Mouse (Mus musculus) heart, postnatal 10 days (tissue): Measurements from ENCODE around the gene Ube2o. TPM values are rescaled to one million over a fixed set of nuclear protein-coding genes. Genes with fewer than 3 reads are reported as not detected.

Source experiments
- DNase-seq, 2 experiments: peaks; one replicate each; pipeline ENCODE4 v3.0.0; 2021
- intact Hi-C: fragments of 180-260 bp; cut with DNase I; formaldehyde crosslinking; loops from one replicate; pipeline ENCODE4 v1.15.1; 2025
- total RNA-seq, 2 experiments: library from RNA; stranded (reverse); gene quantifications; 2 replicates each; pipeline ENCODE4 v1.2.3; 2021

Gene Ube2o
- total RNA-seq, 2 experiments from 2014 or later = 28.5 to 33.7 TPM

- DNase-seq = no peak
- intact Hi-C loops = no loop called here
Observed at GRCm38 (mm10) chr11:116528636-116529320, 52.5 kb downstream of the Ube2o start.

DNA sequence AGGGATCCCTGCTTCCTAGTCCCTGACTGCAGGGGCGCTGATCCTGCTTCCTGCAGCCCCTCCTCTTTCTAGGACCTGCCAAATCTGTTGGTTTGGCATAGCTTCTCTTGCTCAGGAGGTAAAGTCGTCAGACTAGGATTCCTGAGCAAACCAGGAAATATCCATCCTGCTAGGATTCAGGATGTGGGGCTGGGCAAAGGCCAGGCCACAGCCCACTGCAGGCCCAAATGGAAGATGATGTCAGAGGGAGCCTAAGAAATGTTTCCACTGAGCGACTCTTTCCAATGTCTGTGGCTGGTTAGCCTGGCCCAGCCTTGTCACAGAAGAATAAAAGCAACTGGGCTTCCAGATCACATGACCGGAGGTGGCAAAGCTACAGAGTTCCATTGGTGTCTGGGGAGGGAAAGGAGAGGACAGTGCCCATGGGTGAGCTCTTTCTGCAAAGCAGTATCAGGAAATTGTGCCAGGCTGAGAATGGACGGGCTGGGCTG lies 57.5 kb downstream of the Ube2o start:
- peak; percentile 72 for DNase-seq
- intact Hi-C loops = no loop called here

- peak; percentile 70 to 73 for DNase-seq
- intact Hi-C loops = no loop called here
Observed at GRCm38 (mm10) chr11:116522886-116523698, 58.2 kb downstream of the Ube2o start.

DNA sequence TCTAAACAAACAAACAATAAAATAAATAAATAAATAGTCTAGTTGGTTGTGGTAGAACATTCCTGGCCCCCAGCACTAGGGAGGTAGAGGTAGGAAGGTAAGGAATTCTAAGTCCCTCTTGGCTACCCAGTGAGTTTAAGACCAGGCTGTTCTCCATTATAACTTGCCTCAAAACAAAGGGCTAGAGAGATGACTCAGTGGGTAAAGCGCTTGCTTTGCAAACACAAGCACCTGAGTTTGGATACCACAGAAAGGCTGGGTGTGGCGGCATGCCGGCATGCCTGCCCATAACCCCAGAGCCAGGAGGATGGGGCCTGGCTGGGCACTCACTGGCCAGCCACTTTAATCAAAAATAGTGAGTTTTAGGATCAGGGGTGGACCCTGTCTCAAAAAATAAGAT lies 59.2 kb downstream of the Ube2o start:
- intact Hi-C loops = no loop called here
- DNase-seq = no peak

- no peak for DNase-seq
- intact Hi-C loops = no loop called here
Observed at GRCm38 (mm10) chr11:116521143-116521542, 60.1 kb downstream of the Ube2o start.

- DNase-seq = peak; percentile 48 to 66
- intact Hi-C loops = no loop called here
Observed at GRCm38 (mm10) chr11:116518482-116518881, 62.8 kb downstream of the Ube2o start.

- intact Hi-C loops = no loop called here
- DNase-seq = no peak
Observed at GRCm38 (mm10) chr11:116515330-116516020, 65.8 kb downstream of the Ube2o start.

DNA sequence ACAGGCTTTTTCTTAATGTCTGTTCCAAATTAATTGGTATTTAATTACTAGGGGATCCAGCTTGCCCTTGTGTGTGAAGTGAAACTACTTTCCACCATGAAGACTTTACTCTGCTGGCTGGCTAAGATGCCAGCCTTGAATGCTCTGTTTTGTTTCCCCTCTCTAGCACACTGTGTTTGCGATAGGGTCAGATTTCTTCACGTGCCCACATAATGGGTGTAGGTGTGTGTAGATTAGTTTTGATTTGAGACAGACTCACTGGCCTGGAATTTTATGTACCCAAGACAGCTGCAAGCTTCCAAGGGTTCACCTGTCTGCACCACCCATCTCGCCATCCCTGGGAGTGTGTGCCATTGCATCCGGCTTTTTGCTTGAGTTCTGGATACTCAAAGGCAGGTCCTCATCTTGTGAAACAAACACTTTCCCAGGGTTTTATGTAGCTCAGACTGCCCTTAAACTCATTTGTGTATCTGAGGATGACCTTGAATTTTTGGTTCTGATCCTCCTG lies 67.7 kb downstream of the Ube2o start:
- DNase-seq = no peak

GRCm38 (mm10) chr11:116512987-116513386 lies 68.3 kb downstream of the Ube2o start:
- DNase-seq = no peak
- intact Hi-C loops = no loop called here

More for the DNA sequence above, 67.7 kb downstream of the Ube2o start:
- intact Hi-C loops = no loop called here

DNA sequence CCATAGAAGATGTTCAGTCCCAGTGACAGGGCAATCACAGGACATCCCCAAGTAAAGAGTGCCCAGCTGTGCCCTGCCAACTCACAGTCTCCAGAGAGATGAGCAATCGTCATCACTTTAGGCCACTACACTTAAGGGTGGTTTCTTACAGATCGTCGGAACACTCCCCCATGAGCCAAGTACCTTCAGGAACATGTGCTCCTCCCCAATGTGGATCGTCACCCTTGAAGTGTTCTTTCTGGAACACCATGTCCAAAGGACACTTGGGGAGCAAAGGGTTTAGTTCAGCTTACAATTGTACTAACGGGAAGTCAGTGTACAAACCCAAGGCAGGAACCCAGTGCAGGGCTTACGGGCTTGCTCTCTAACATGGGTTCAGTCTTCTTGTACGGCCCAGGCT lies 69.1 kb downstream of the Ube2o start:
- DNase-seq = no peak
- intact Hi-C loops = no loop called here

GRCm38 (mm10) chr11:116511301-116511868 lies 69.9 kb downstream of the Ube2o start:
- no peak for DNase-seq
- intact Hi-C loops = no loop called here

DNA sequence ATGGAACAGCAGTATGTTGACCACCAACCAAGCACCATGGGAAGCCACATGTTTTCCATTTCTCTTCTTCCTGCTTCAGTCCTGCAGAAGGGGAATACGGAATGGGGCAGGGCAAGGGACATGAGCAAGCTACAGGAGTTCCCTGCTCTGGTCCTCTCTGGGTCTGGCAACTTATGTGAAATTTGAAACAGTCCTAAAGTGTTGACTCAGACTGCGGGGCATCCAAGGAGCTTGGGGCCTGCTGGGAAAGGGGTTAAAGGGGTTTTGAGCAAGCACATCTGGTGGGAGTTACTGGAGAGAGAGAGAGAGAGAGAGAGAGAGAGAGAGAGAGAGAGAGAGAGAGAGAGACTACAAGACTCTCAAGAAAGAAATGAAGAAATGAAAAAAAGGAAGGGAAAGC lies 72.6 kb downstream of the Ube2o start:
- intact Hi-C loops = no loop called here
- DNase-seq = no peak

DNA sequence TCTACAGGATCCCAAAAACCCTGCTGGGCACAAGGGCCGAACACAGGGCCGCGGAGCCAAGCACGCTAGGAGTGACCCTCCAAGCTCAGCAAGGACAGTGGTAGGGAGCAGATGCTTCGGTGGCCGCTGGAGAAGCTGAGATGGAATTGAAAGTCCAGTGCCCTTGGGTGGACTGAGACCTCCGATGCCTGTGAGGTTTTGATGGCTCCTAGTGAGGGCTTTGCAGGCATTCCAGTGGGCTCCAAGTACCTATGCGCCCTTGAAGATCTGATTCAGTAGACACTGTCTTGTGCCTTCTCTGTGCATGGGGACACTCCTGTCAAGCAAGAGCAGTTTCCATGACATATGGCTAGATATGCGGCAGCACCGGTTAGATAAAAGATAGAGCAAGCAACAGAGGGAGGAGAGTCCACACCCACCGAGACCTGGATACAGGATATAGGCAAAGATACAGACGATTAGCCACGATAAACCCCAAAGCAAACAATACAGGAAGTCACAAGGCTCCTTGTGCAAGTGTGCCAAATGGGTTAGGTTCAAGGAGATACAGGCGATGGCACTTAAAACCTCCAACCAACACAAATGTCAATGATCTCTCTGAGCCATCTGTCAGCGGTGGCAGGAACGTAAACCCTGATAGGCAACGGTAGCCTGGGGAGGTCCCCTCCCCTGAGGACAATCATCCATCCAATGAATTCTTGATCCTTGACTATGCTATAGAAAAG lies 74.9 kb downstream of the Ube2o start:
- no peak for DNase-seq
- intact Hi-C loops = no loop called here

DNA sequence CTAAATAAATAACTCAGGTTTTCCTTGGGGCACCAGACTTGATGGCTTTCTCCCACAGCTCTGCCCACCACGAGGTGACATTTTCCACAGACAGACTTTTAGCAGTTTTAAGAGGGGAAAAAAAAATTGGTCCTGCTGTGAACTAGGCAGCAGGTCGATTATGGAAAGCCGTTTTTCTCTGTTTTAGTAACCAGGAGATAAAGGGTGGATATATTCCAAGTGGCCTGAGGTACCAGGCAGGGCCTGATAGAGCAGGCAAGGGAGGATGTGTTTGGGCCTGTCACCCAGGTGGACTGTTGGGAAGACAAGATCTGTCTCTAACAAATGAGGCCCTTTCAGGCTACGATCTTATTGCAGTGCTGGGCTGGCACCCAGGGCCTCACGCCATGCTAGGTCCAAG lies 75.7 kb downstream of the Ube2o start:
- intact Hi-C loops = no loop called here
- no peak for DNase-seq

DNA sequence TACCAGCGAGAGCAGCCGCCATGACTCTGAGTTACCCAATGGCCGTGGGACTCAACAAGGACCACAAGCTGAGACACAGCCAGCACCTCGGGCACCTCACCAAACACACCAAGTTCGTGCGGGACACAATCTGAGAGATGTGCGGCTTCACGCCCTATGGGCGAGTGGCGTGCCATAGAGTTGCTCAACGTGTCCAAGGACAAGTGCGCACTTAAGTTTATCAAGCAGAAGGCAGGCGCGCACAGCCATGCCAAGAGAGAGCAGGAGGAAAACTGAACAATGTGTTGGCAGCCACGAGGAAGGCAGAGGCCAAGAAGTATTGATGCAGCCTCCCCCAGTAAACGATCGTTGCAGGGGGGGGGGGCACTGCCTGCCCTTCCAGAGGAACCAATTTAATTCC lies 76.7 kb downstream of the Ube2o start:
- DNase-seq = peak in 1 of 2 experiments; percentile 48

GRCm38 (mm10) chr11:116501005-116501746 lies 80.1 kb downstream of the Ube2o start:
- intact Hi-C loops = loop anchor here (1.0 to 5.0 kb wide), 2 partner anchors 33 to 126 kb away; partner anchors contain the start of gene Rhbdf2

More for the DNA sequence above, 76.7 kb downstream of the Ube2o start:
- intact Hi-C loops = loop anchor here (5.0 kb wide), 1 partner anchor 123 kb away; the partner anchor contains the start of gene Rhbdf2

DNA sequence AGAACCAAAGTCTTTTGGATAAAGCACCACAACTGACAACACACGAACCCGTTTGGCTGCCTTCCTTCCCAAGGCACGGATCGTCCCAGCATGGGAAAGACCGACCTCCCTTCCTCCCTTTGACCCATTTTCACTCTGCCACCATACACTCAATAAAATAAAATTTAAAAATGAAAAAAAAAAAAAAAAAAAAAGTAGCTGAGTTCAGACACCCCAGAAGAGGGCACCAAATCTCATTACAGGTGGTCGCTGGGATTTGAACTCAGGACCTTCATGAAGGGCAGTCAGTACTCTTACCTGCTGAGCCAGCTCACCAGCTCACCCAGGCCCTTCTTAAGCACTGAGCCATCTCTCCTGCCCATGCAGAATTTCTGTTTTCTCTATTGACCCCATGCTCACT lies 82.2 kb downstream of the Ube2o start:
- intact Hi-C loops = no loop called here
- DNase-seq = no peak

More at GRCm38 (mm10) chr11:116501005-116501746, 80.1 kb downstream of the Ube2o start:
- DNase-seq = peak; percentile 45 to 71

GRCm38 (mm10) chr11:116498596-116498995 lies 82.7 kb downstream of the Ube2o start:
- intact Hi-C loops = no loop called here
- DNase-seq = no peak

DNA sequence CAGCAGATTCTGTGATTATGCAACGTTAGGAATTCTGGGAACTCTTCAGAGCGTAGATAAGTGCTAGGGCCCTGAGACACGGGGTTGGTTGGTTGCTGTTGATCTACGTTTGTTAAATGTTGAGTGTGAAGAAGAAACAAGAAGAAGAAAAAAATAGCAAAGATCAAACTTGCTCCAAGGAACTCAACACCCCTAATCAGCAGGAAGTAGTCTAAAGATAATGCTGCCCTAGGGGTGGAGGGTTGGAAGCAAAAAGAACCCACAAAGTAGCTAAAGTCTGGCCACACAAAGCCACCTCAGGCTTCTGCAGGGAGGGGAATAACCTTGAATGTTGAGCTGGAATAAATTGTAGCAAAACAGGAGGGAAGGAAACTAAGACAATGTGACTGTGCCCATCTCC lies 83.9 kb downstream of the Ube2o start:
- no peak for DNase-seq
- intact Hi-C loops = no loop called here
